Mouse (Mus musculus) CH12.LX (cell line): ENCODE data around the gene Ramp1. TPM values are rescaled to one million over a fixed set of nuclear protein-coding genes. Genes with fewer than 3 reads are reported as not detected.

ENCODE experiments used
- DNase-seq: peaks from one replicate; pipeline ENCODE4 v3.0.0-alpha.2; 2013; ENCODE audit errors: extremely low read depth
- H3K27ac ChIP-seq: 2 replicates; pipeline ENCODE4 v1.5.1; 2012; ENCODE audit warnings: low read depth, mild to moderate bottlenecking, control low read depth, moderate library complexity; ENCODE audit not compliant: insufficient read depth
- H3K27me3 ChIP-seq: replicated peaks from 2 replicates; pipeline ENCODE3; 2012; ENCODE audit warnings: inconsistent platforms
- H3K36me3 ChIP-seq, 2 experiments: replicated peaks in 1 of 2; 2 replicates each; pipeline versions ENCODE3 to v1.6.1; 2012; ENCODE audit warnings: inconsistent platforms in 1 of 2, low read length in 1 of 2, mild to moderate bottlenecking in 1 of 2, mixed read lengths in 1 of 2, moderate library complexity in 1 of 2; ENCODE audit not compliant: control insufficient read depth in 1 of 2, insufficient read depth in 1 of 2
- H3K4me1 ChIP-seq, 2 experiments: 2 replicates each; pipeline ENCODE4 v1.6.1; 2012; ENCODE audit warnings: inconsistent platforms in 1 of 2, moderate library complexity in 1 of 2; ENCODE audit not compliant: insufficient read depth in 2 of 2, control insufficient read depth in 1 of 2
- H3K4me2 ChIP-seq: 2 replicates; pipeline ENCODE4 v1.6.1; 2012; ENCODE audit warnings: low read depth, mild to moderate bottlenecking, control low read depth; ENCODE audit not compliant: poor library complexity, insufficient read depth, severe bottlenecking
- H3K4me3 ChIP-seq, 3 experiments: fragments of 150-350 bp in 1 of 3; sonication (generic) in 1 of 3; replicated peaks in 1 of 3; 2 replicates each; pipeline versions ENCODE3 to v1.5.1; 2011 to 2012; ENCODE audit warnings: low read depth in 2 of 3, low read length in 2 of 3, mild to moderate bottlenecking in 2 of 3, moderate library complexity in 2 of 3, control low read depth in 1 of 3, improper control_type of control experiment in 1 of 3, inconsistent platforms in 1 of 3, mixed read lengths in 1 of 3; ENCODE audit not compliant: poor library complexity in 1 of 3
- H3K79me2 ChIP-seq: replicated peaks from 2 replicates; pipeline ENCODE4 v1.6.1; 2012; ENCODE audit warnings: mild to moderate bottlenecking, moderate library complexity; ENCODE audit not compliant: control insufficient read depth, poor library complexity, insufficient read depth, severe bottlenecking; ENCODE audit errors: extremely low read depth
- H3K9ac ChIP-seq: 2 replicates; pipeline ENCODE4 v1.6.1; 2012; ENCODE audit warnings: low read depth, mild to moderate bottlenecking, control low read depth, moderate library complexity; ENCODE audit not compliant: insufficient read depth
- H3K9me3 ChIP-seq: replicated peaks from 2 replicates; pipeline ENCODE3; 2012; ENCODE audit warnings: low read length, inconsistent platforms, mixed read lengths
- CHD1 ChIP-seq: IDR thresholded peaks from 2 replicates; pipeline ENCODE4 v1.6.1; 2012; ENCODE audit warnings: low read depth, low read length, improper control_type of control experiment, inconsistent platforms
- EP300 ChIP-seq: IDR thresholded peaks from 2 replicates; pipeline ENCODE4 v1.6.1; 2011; ENCODE audit warnings: low read length, improper control_type of control experiment
- GABPA ChIP-seq: IDR thresholded peaks from 2 replicates; pipeline ENCODE4 v1.6.1; 2012; ENCODE audit warnings: low read depth, low read length, improper control_type of control experiment, inconsistent platforms; ENCODE audit not compliant: insufficient replicate concordance
- IRF4 ChIP-seq: IDR thresholded peaks from 2 replicates; pipeline ENCODE4 v1.6.1; 2014; ENCODE audit warnings: low read depth, mild to moderate bottlenecking, inconsistent platforms, low read length, improper control_type of control experiment
- JUN ChIP-seq: IDR thresholded peaks from 2 replicates; pipeline ENCODE4 v1.6.1; 2011; ENCODE audit warnings: low read depth, mild to moderate bottlenecking, low read length, improper control_type of control experiment, moderate library complexity; ENCODE audit not compliant: insufficient read depth
- KAT2A ChIP-seq: IDR thresholded peaks from 2 replicates; pipeline ENCODE4 v1.6.1; 2012; ENCODE audit warnings: low read length, improper control_type of control experiment, inconsistent platforms; ENCODE audit not compliant: insufficient replicate concordance
- MAX ChIP-seq: IDR thresholded peaks from 2 replicates; pipeline ENCODE4 v1.6.1; 2011; ENCODE audit warnings: low read length, improper control_type of control experiment
- MXI1 ChIP-seq: IDR thresholded peaks from 2 replicates; pipeline ENCODE4 v1.6.1; 2011; ENCODE audit warnings: mild to moderate bottlenecking, low read depth, low read length, improper control_type of control experiment
- MYC ChIP-seq: IDR thresholded peaks from 2 replicates; pipeline ENCODE4 v1.6.1; 2011; ENCODE audit warnings: low read depth, mild to moderate bottlenecking, improper control_type of control experiment, low read length
- NELFE ChIP-seq: IDR thresholded peaks from 2 replicates; pipeline ENCODE4 v1.6.1; 2011; ENCODE audit warnings: low read depth, low read length, improper control_type of control experiment
- PAX5 ChIP-seq: IDR thresholded peaks from 2 replicates; pipeline ENCODE4 v1.6.1; 2012; ENCODE audit warnings: low read length, inconsistent platforms, mixed read lengths
- POLR2A ChIP-seq: IDR thresholded peaks from 2 replicates; pipeline ENCODE4 v1.6.1; 2011; ENCODE audit warnings: low read depth, mild to moderate bottlenecking, improper control_type of control experiment, low read length
- RAD21 ChIP-seq: IDR thresholded peaks from 2 replicates; pipeline ENCODE4 v1.6.1; 2011; ENCODE audit warnings: low read depth, mild to moderate bottlenecking, low read length, improper control_type of control experiment, moderate library complexity
- RCOR1 ChIP-seq: conservative IDR thresholded peaks from 2 replicates; pipeline ENCODE4 v1.6.1; 2012; ENCODE audit warnings: low read depth, mild to moderate bottlenecking, inconsistent platforms, low read length, improper control_type of control experiment
- SIN3A ChIP-seq: IDR thresholded peaks from 2 replicates; pipeline ENCODE4 v1.6.1; 2012; ENCODE audit warnings: low read length, improper control_type of control experiment, inconsistent platforms
- SMC3 ChIP-seq: IDR thresholded peaks from 2 replicates; pipeline ENCODE4 v1.6.1; 2011; ENCODE audit warnings: low read depth, low read length, improper control_type of control experiment
- TBP ChIP-seq: conservative IDR thresholded peaks from 2 replicates; pipeline ENCODE4 v1.6.1; 2011; ENCODE audit warnings: low read depth, low read length, improper control_type of control experiment
- TCF12 ChIP-seq: IDR thresholded peaks from 2 replicates; pipeline ENCODE4 v1.6.1; 2014; ENCODE audit warnings: low read depth, mild to moderate bottlenecking, inconsistent platforms, low read length, improper control_type of control experiment
- dilution Hi-C: fragments of 300-500 bp; cut with MboI; formaldehyde crosslinking; loops from 2 replicates; pipeline ENCODE4 v1.14.3; 2020; ENCODE audit warnings: low sequenced_read_pairs; ENCODE audit not compliant: extremely low pct_unique_long_range_greater_than_20kb, extremely low pct_ligation_motif_present
- in situ Hi-C: fragments of 300-500 bp; cut with MboI; formaldehyde crosslinking; loops from 3 replicates; pipeline ENCODE4 v1.14.3; 2019; ENCODE audit warnings: low sequenced_read_pairs, low pct_ligation_motif_present, low pct_unique_long_range_greater_than_20kb, mixed read lengths
- polyA plus RNA-seq: library from polyadenylated mRNA; unstranded; fragments of >175 nt; gene quantifications from 2 replicates; pipeline ENCODE4 v1.2.1, GENCODE M21; 2012; ENCODE audit warnings: low read depth; ENCODE audit not compliant: insufficient read length
- total RNA-seq, 2 experiments: library from RNA; depleted of rRNA; stranded (reverse); fragments of 300-350 nt in 1 of 2; fragments of >200 nt in 1 of 2; gene quantifications; 2 replicates each; pipeline ENCODE4 v1.2.3; 2012 to 2014

Gene Ramp1
- total and polyA plus RNA-seq, 3 experiments, result not detected

- no peaks in the 10 kb centered on the region for H3K36me3 ChIP-seq
- no peak overlapping the region for H3K4me3 ChIP-seq
- H3K79me2 ChIP-seq, result no peaks in the 10 kb centered on the region
- H3K9me3 ChIP-seq, result no peaks in the 10 kb centered on the region
- H3K4me2 ChIP-seq, result no peak overlapping the region
- dilution Hi-C loops (no loop called here), in situ Hi-C loops (no loop called here)
- H3K27me3 ChIP-seq, result no peaks in the 10 kb centered on the region
- no peak for DNase-seq
- peaks cover 0 to 9% of the 10 kb centered on the region in 2 experiments; a peak in 1 of 4 replicates for H3K4me1 ChIP-seq
- H3K9ac ChIP-seq, result no peak overlapping the region
- TF ChIP-seq SIN3A (no peak), TBP (no peak), GABPA (no peak)
- TF ChIP-seq, all 38 proteins: peak for 0
- no peak overlapping the region for H3K27ac ChIP-seq
These were observed 21.5 kb downstream of the Ramp1 start for GRCm38 (mm10) chr1:91201122-91201521.

GRCm38 (mm10) chr1:91204221-91204765 lies 24.7 kb downstream of the Ramp1 start:
- in situ Hi-C loops, result no loop called here
- no peak overlapping the region for H3K27ac ChIP-seq
- no peak overlapping the region for H3K4me2 ChIP-seq
- H3K36me3 ChIP-seq, result no peaks in the 10 kb centered on the region
- no peak overlapping the region for H3K9ac ChIP-seq
- no peak for DNase-seq
- H3K4me1 ChIP-seq, result peaks cover 0 to 11% of the 10 kb centered on the region in 2 experiments; a peak in 2 of 4 replicates
- H3K4me3 ChIP-seq, result no peak overlapping the region
- TF ChIP-seq RCOR1 (no peak), JUN (no peak), MYC (no peak), MXI1 (no peak), NELFE (no peak)
- TF ChIP-seq, all 38 proteins: peak for 0
- no peaks in the 10 kb centered on the region for H3K27me3 ChIP-seq
- no peaks in the 10 kb centered on the region for H3K79me2 ChIP-seq
- dilution Hi-C loops, result no loop called here
- peaks cover 1% of the 10 kb centered on the region for H3K9me3 ChIP-seq

- peaks cover 12% of the 10 kb centered on the region for H3K9me3 ChIP-seq
- dilution Hi-C loops (no loop called here), in situ Hi-C loops (no loop called here)
- TF ChIP-seq POLR2A (no peak), MAX (no peak), EP300 (no peak), KAT2A (no peak), MXI1 (no peak), NELFE (no peak), TBP (no peak), RAD21 (no peak), SIN3A (no peak), CHD1 (no peak), TCF12 (no peak), PAX5 (no peak), SMC3 (no peak), IRF4 (no peak)
- H3K36me3 ChIP-seq, result no peaks in the 10 kb centered on the region
- H3K27ac ChIP-seq, result no peak overlapping the region
- H3K79me2 ChIP-seq, result no peaks in the 10 kb centered on the region
- no peak overlapping the region for H3K4me3 ChIP-seq
- H3K9ac ChIP-seq, result no peak overlapping the region
- DNase-seq, result no peak
- H3K4me1 ChIP-seq, result peaks cover 0 to 12% of the 10 kb centered on the region in 2 experiments; a peak in 2 of 4 replicates
- peaks cover 2% of the 10 kb centered on the region for H3K27me3 ChIP-seq
- no peak overlapping the region for H3K4me2 ChIP-seq
These were observed 26.0 kb downstream of the Ramp1 start for GRCm38 (mm10) chr1:91205651-91206050.
